Comparison of ENCODE assay signal across 14 mouse cellular contexts in genomic region chr14:78824507-78824906, GRCm38 (mm10).
"Had no signal": no experiment of that assay in that cellular context is flagged by ENCODE, and none has a peak within 500 bp of the region (broad histone marks: within the 10 kb centered on the region; RNA-seq: fewer than 3 reads in every experiment).

No protein-coding gene starts in this region.

- H3K4me3 ChIP-seq: midbrain, embryonic 10.5 days; midbrain, embryonic 12.5 days; midbrain, embryonic 15.5 days; neural tube, embryonic 12.5 days; stomach, embryonic 15.5 days had no signal

- H3K27ac ChIP-seq: midbrain, embryonic 10.5 days; midbrain, embryonic 12.5 days; midbrain, embryonic 15.5 days; neural tube, embryonic 12.5 days; stomach, embryonic 15.5 days; stomach, postnatal 0 days had no signal

- H3K4me2 ChIP-seq: lung, embryonic 14.5 days; midbrain, embryonic 12.5 days; midbrain, embryonic 15.5 days; neural tube, embryonic 12.5 days; stomach, embryonic 15.5 days had no signal

- H3K9me3 ChIP-seq: midbrain, embryonic 10.5 days; midbrain, embryonic 12.5 days; midbrain, embryonic 15.5 days; neural tube, embryonic 12.5 days; stomach, embryonic 15.5 days had no signal

- H3K4me1 ChIP-seq: midbrain, embryonic 12.5 days; midbrain, embryonic 15.5 days; neural tube, embryonic 12.5 days; stomach, embryonic 15.5 days had no signal

- H3K27me3 ChIP-seq: midbrain, embryonic 12.5 days; midbrain, embryonic 15.5 days; neural tube, embryonic 12.5 days; stomach, embryonic 15.5 days had no signal

- H3K9ac ChIP-seq: lung, embryonic 14.5 days; midbrain, embryonic 12.5 days; midbrain, embryonic 15.5 days; neural tube, embryonic 12.5 days; stomach, embryonic 15.5 days had no signal

- ATAC-seq: midbrain, embryonic 15.5 days had no signal

- H3K36me3 ChIP-seq: midbrain, embryonic 10.5 days; midbrain, embryonic 12.5 days; midbrain, embryonic 15.5 days; neural tube, embryonic 12.5 days; stomach, embryonic 15.5 days had no signal

- DNase-seq: lung, adult 18-20 months; lung, postnatal 10 days; lung, postnatal 4 days; right cerebral cortex, postnatal 14 days; thymus, adult 2 months; thymus, postnatal 25 days; thymus, postnatal 4 days had no signal
